Mouse (Mus musculus): ENCODE measurements around the gene Tmem125. TPM values are rescaled to one million over a fixed set of nuclear protein-coding genes. Genes with fewer than 3 reads are reported as not detected.

Gene Tmem125
- total RNA-seq, 2 experiments from 2014 or later = 0.34 to 1.0 TPM

Other genes with a start within 250 kb of the Tmem125 start
- 10 to 100 TPM; 43.3 to 48.3 TPM for gene Szt2, start 134.8 kb downstream of the Tmem125 start, total RNA-seq (2021)
- 10 to 100 TPM; 75.7 to 77.6 TPM for gene Med8, start 134.7 kb downstream of the Tmem125 start, total RNA-seq (2021)
- gene Elovl1, start 116.0 kb downstream of the Tmem125 start, total RNA-seq (2021) = 10 to 100 TPM; 17.0 to 17.9 TPM
- gene Cdc20, start 106.7 kb downstream of the Tmem125 start, total RNA-seq (2021) = 10 to 100 TPM in 1 of 2 experiments, 1 to 10 TPM in 1; 8.2 to 11.2 TPM
- not detected for gene Mpl, start 86.5 kb downstream of the Tmem125 start, total RNA-seq (2021)
- gene Tie1, start 54.0 kb downstream of the Tmem125 start, total RNA-seq (2021) = 10 to 100 TPM; 14.4 to 15.2 TPM
- gene 2610528J11Rik, start 17.0 kb downstream of the Tmem125 start, total RNA-seq (2021) = under 1 TPM in 1 of 2 experiments, not detected in 1; 0.38 TPM
- 1 to 10 TPM in 1 of 2 experiments, under 1 TPM in 1; 0.97 to 1.3 TPM for gene Cfap57, start 76.7 kb upstream of the Tmem125 start, total RNA-seq (2021)
- gene Ebna1bp2, start 76.8 kb upstream of the Tmem125 start, total RNA-seq (2021) = 10 to 100 TPM; 72.4 to 76.5 TPM
- not detected for gene Olfr62, start 114.9 kb upstream of the Tmem125 start, total RNA-seq (2021)
- gene Olfr1342, start 148.7 kb upstream of the Tmem125 start, total RNA-seq (2021) = not detected
- gene Olfr1341, start 159.5 kb upstream of the Tmem125 start, total RNA-seq (2021) = not detected
- gene Olfr1340, start 176.1 kb upstream of the Tmem125 start, total RNA-seq (2021) = not detected
- not detected for gene Olfr1339, start 188.1 kb upstream of the Tmem125 start, total RNA-seq (2021)
- gene Olfr1338, start 214.7 kb upstream of the Tmem125 start, total RNA-seq (2021) = not detected
- gene Olfr1337, start 238.5 kb upstream of the Tmem125 start, total RNA-seq (2021) = not detected